Mouse (Mus musculus) brain, embryonic 14.5 days (tissue): ENCODE measurements around the gene Rmnd5b.

Source experiments
- CTCF ChIP-seq: fragments of 200-500 bp; IDR thresholded peaks from 2 replicates; pipeline ENCODE4 v1.5.1; 2012; ENCODE audit warnings: inconsistent platforms, mild to moderate bottlenecking, moderate library complexity, borderline replicate concordance; ENCODE audit not compliant: insufficient read depth, insufficient read length; ENCODE audit errors: extremely low read depth
- POLR2A ChIP-seq: fragments of 200-500 bp; IDR thresholded peaks from 2 replicates; pipeline ENCODE4 v1.6.1; 2012; ENCODE audit warnings: mild to moderate bottlenecking, inconsistent platforms, borderline replicate concordance; ENCODE audit not compliant: poor library complexity, insufficient read depth, insufficient read length, severe bottlenecking; ENCODE audit errors: extremely low read depth

DNA sequence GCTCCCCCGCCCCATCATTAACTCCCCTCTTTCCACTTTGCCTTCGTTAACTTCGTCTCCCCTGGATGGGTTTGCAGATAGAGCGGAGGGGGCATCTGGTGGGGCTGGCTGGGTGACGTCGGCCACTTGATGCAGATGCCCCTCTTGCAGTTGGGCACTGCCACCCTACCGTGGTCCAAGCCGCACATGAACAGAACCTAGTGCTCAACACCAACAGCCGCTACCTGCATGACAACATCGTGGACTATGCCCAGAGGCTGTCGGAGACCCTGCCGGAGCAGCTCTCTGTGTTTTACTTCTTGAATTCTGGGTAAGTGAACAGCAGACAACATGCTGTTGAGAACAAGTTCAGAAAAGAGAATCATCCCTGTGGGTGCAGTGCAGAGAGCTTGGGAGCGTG is 49.3 kb downstream of the Rmnd5b start:
- no peak for TF ChIP-seq CTCF
- no peak for TF ChIP-seq POLR2A
